Mouse (Mus musculus): ENCODE measurements around the gene Tmem216.

Gene Tmem216

GRCm38 (mm10) chr19:10495670-10496069 is 60.4 kb downstream of the Tmem216 start:
- no peak for DNase-seq (ENCODE audit: low read depth, low spot score)

GRCm38 (mm10) chr19:10486264-10486738 is 69.7 kb downstream of the Tmem216 start:
- DNase-seq (ENCODE audit: low read depth, low spot score): peak; percentile 68
